Comparison of ENCODE assay signal across 8 mouse cellular contexts in genomic region chr19:47049840-47050239, GRCm38 (mm10). TPM values are rescaled to one million over a fixed set of nuclear protein-coding genes. Genes with fewer than 3 reads are reported as not detected.
DNase-seq lines count a peak whose midpoint lies in the region; ATAC-seq and TF ChIP-seq lines count a peak whose summit lies in the region.

No protein-coding gene starts in this region.

- peaks cover 26% of the 10 kb centered on the region for H3K36me3 ChIP-seq in limb, embryonic 14.5 days (ENCODE audit: control insufficient read depth, insufficient read depth, low read length)

- TF ChIP-seq POLR2A in limb, embryonic 14.5 days (IDR thresholded peaks at IDR 0.05; ENCODE audit: borderline replicate concordance, extremely low read depth, insufficient read depth, insufficient read length) = no peak

- no peak overlapping the region for H3K27ac ChIP-seq in limb, embryonic 14.5 days (replicated peaks; ENCODE audit: low read depth, low read length)

- peak overlapping the region; percentile 59 for H3K4me2 ChIP-seq in limb, embryonic 14.5 days (replicated peaks; ENCODE audit: low read depth, low read length, severe bottlenecking)

- no peak for ATAC-seq in limb, embryonic 14.5 days (ENCODE audit: low FRiP score, low read depth)

- no peaks in the 10 kb centered on the region for H3K27me3 ChIP-seq in limb, embryonic 14.5 days (ENCODE audit: control insufficient read depth, insufficient read depth, low read length)

- 11% methylated on average over 7 of the region's 7 CpGs for WGBS in limb, embryonic 14.5 days

- DNase-seq in heart, adult 11 months = peak; percentile 79
- no peak for DNase-seq in heart, adult 18-20 months
- DNase-seq in thymus, postnatal 14 days = peak; percentile 7
- DNase-seq in thymus, postnatal 10 days (ENCODE audit: low spot score in 2 of 2) = no peak
- DNase-seq in limb, embryonic 14.5 days (ENCODE audit: low spot score) = no peak
- DNase-seq in testis, postnatal 14 days (ENCODE audit: low spot score) = peak; percentile 76
- no peak for DNase-seq in embryo, embryonic 11 days
- DNase-seq in embryo, embryonic 10 days (ENCODE audit: low spot score) = no peak

- H3K4me1 ChIP-seq in limb, embryonic 14.5 days (ENCODE audit: control insufficient read depth, insufficient read depth, low read length) = peaks cover 14% of the 10 kb centered on the region

- no peaks in the 10 kb centered on the region for H3K9me3 ChIP-seq in limb, embryonic 14.5 days (ENCODE audit: control insufficient read depth, low read length)

- peak overlapping the region; percentile 83 for H3K4me3 ChIP-seq in limb, embryonic 14.5 days (replicated peaks; ENCODE audit: low read length)

- peak overlapping the region; percentile 77 for H3K9ac ChIP-seq in limb, embryonic 14.5 days (ENCODE audit: low read depth, low read length, severe bottlenecking)

RNA-seq across cellular contexts. Expression of gene Pcgf6, which starts 0.9 kb away (rescaled TPM):
- 1 to 10 TPM; 2.7 to 3.7 TPM for total RNA-seq in heart, adult 18-20 months (2021)
- 30.5 and 33.9 TPM in 2 replicates for polyA plus RNA-seq in limb, embryonic 14.5 days (2012; rRNA removed)
- 17.7 and 20.5 TPM in 2 replicates for polyA plus RNA-seq in limb, embryonic 14.5 days (2014; fragmentation: Nextera tagmentation; extraction: Ambion mirVana)

RNA-seq across cellular contexts. Expression of gene Taf5, which starts 17.7 kb away (rescaled TPM):
- 1 to 10 TPM; 2.4 to 2.6 TPM for total RNA-seq in heart, adult 18-20 months (2021)
- polyA plus RNA-seq in limb, embryonic 14.5 days (2012; rRNA removed) = 8.1 and 8.7 TPM in 2 replicates
- 7.9 and 8.8 TPM in 2 replicates for polyA plus RNA-seq in limb, embryonic 14.5 days (2014; fragmentation: Nextera tagmentation; extraction: Ambion mirVana)

RNA-seq across cellular contexts. Expression of gene Nt5c2, which starts 34.9 kb away (rescaled TPM):
- 10 to 100 TPM; 63.6 to 64.0 TPM for total RNA-seq in heart, adult 18-20 months (2021)
- polyA plus RNA-seq in limb, embryonic 14.5 days (2012; rRNA removed) = 28.2 and 32.9 TPM in 2 replicates
- 67.1 and 68.7 TPM in 2 replicates for polyA plus RNA-seq in limb, embryonic 14.5 days (2014; fragmentation: Nextera tagmentation; extraction: Ambion mirVana)

RNA-seq across cellular contexts. Expression of gene Ina, which starts 35.3 kb away (rescaled TPM):
- not detected for total RNA-seq in heart, adult 18-20 months (2021)
- polyA plus RNA-seq in limb, embryonic 14.5 days (2012; rRNA removed) = 1.2 and 1.3 TPM in 2 replicates
- 0.40 and 0.48 TPM in 2 replicates for polyA plus RNA-seq in limb, embryonic 14.5 days (2014; fragmentation: Nextera tagmentation; extraction: Ambion mirVana)

RNA-seq across cellular contexts. Expression of gene Usmg5, which starts 40.6 kb away (rescaled TPM):
- 1,000 to 10,000 TPM; 2,301 to 2,526 TPM for total RNA-seq in heart, adult 18-20 months (2021)
- polyA plus RNA-seq in limb, embryonic 14.5 days (2012; rRNA removed) = 498 and 671 TPM in 2 replicates
- 1,023 and 1,208 TPM in 2 replicates for polyA plus RNA-seq in limb, embryonic 14.5 days (2014; fragmentation: Nextera tagmentation; extraction: Ambion mirVana)

Comparison
In these comparisons a context has a peak if more than half of its experiments do, and no peak if none do; other contexts are left out.
1. DNase-seq: peak in heart, adult 11 months (single experiment), thymus, postnatal 14 days (single experiment) and testis, postnatal 14 days (single experiment); none in heart, adult 18-20 months (0 of 2), thymus, postnatal 10 days (0 of 2), limb, embryonic 14.5 days (single experiment), embryo, embryonic 11 days (single experiment) and embryo, embryonic 10 days (single experiment).